Mouse (Mus musculus) frontal cortex, postnatal 25 days (tissue): Measurements from ENCODE around the gene 6330409D20Rik.

Experiments
- DNase-seq, 2 experiments: peaks; one replicate each; pipeline ENCODE4 v3.0.0; 2022; ENCODE audit warnings: low spot score in 2 of 2

The 6330409D20Rik gene

GRCm38 (mm10) chr2:32699680-32700079 is 41.1 kb downstream of the 6330409D20Rik start:
- no peak for DNase-seq

DNA sequence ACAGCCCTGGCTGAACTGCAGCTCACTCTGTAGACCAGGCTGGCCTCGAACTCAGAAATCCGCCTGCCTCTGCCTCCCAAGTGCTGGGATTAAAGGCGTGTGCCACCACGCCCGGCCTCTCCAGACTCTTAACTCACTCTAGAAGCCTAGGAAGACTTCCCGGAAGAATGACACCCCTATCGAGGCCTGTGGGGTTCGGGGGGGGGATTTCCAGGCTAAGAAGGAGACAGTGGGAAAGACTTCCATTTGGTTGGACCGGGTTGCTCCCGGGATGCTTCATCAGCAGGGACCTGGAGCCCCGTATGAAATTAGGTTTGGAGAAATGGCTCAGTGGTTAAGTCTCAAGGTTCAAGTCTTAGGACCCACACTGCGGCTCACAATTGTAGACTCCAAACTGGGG is 46.1 kb downstream of the 6330409D20Rik start:
- DNase-seq: no peak

GRCm38 (mm10) chr2:32693823-32694411 is 46.9 kb downstream of the 6330409D20Rik start:
- peak; percentile 75 to 90 for DNase-seq

- DNase-seq: no peak
These were observed 47.5 kb downstream of the 6330409D20Rik start for GRCm38 (mm10) chr2:32693282-32693681.

- DNase-seq: no peak
These were observed 48.3 kb downstream of the 6330409D20Rik start for GRCm38 (mm10) chr2:32692496-32692895.

GRCm38 (mm10) chr2:32691041-32691440 is 49.8 kb downstream of the 6330409D20Rik start:
- DNase-seq: no peak

- DNase-seq: peak; percentile 81 to 87
These were observed 51.4 kb downstream of the 6330409D20Rik start for GRCm38 (mm10) chr2:32689420-32689819.

GRCm38 (mm10) chr2:32687562-32687961 is 53.3 kb downstream of the 6330409D20Rik start:
- DNase-seq: no peak

- DNase-seq: no peak
These were observed 54.2 kb downstream of the 6330409D20Rik start for GRCm38 (mm10) chr2:32686640-32687039.

- no peak for DNase-seq
These were observed 55.0 kb downstream of the 6330409D20Rik start for GRCm38 (mm10) chr2:32685807-32686206.

DNA sequence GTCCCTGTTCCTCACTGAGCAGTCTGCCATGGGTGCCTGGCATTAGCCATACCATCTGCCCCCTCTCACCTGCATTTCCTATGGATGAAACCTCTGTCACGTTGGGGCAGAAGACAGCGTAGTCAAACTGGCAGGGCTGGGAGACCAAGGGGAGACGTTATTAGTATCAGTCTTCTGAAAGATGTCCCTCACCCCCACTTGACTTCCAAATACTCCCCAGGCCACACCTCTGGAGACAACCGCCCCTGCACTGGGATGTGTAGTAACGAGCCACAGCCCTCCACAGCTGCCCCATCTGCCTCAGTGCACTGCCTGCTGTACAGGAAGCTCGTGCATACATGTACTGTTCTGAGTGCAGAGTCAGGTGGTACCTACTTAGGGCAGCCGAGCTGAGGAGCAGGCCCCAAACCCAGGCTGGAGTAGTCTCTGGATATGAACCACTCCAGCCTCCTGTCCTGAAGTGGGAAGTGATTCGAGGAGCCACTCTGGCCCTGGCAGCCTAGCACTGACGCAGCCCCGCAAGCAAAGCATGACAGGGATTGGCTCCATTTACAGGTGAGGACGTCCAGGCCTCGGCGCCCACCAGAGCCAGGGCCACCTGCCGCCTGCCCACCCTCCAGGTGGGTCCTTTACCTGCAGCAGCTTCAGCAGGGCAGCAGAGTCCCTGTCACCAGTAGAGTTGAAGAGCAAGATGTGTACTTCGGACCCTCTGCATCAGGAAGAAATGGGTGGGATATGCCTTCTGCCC is 56.0 kb downstream of the 6330409D20Rik start:
- DNase-seq: no peak

- DNase-seq: no peak
These were observed 57.1 kb downstream of the 6330409D20Rik start for GRCm38 (mm10) chr2:32683701-32684100.

DNA sequence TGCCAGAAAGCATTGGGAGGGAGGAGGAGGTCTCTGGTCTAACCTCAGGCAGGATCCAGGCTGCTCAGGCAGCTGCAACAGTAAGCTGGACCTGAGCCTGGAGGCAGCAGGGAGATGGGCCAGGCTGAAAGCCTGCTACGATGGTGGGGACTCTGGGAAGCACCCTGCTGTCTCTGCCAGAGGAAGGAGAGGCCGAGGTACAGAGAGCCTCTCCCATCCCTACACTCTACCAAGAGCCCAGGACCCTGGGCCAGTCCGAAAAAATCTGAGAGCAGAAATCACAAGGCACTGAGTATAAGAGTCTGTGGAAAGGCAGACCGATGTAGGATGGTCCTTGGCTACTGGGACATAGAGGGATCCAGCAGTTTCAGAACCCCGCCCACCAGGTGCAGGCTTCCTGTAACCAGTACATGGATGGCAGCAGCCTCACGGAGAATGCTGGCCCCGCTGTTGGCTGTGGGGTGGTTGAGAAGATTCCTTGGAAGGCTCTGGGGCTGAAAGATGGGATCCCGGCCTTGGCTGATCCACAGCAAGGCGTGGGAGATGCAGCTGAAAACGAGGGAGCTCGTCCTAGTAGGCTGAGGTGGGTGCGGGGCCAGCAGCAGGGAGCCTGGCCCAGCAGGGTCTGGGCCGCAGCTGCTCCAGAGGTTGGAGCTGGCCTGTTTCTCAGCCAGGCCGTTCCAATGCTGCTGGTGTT is 57.9 kb downstream of the 6330409D20Rik start:
- DNase-seq: no peak
